Mouse (Mus musculus) small intestine, adult 10 weeks (tissue): ENCODE results near the gene Kcnj13. TPM values are rescaled to one million over a fixed set of nuclear protein-coding genes. Genes with fewer than 3 reads are reported as not detected.

Experiments
- polyA plus RNA-seq: library from polyadenylated mRNA; stranded (reverse); fragments of 350-450 nt; fragmentation: Illumina TruSeq; extraction: RNeasy Lipid Tissue Mini Kit (QIAGEN cat#74804); gene quantifications from one replicate; pipeline ENCODE4 v1.2.3, GENCODE M21; 2014; ENCODE audit warnings: low replicate concordance

Gene Kcnj13
- polyA plus RNA-seq, result 0.56 TPM

GRCm38 (mm10) chr1:87394594-87394993 lies at the start of gene Kcnj13:
TSS of gene Kcnj13 (minus strand) at chr1:87394729.

Other genes with a start within 250 kb of the Kcnj13 start
- gene Ecel1, start 238.2 kb downstream of the Kcnj13 start, polyA plus RNA-seq, result not detected
- gene Prss56, start 211.4 kb downstream of the Kcnj13 start, polyA plus RNA-seq, result not detected
- not detected for gene Chrnd, start 204.1 kb downstream of the Kcnj13 start, polyA plus RNA-seq
- gene Chrng, start 190.1 kb downstream of the Kcnj13 start, polyA plus RNA-seq, result not detected
- 24.5 TPM for gene Eif4e2, start 180.8 kb downstream of the Kcnj13 start, polyA plus RNA-seq
- gene Efhd1, start 130.4 kb downstream of the Kcnj13 start, polyA plus RNA-seq, result 2.2 TPM
- 76.6 TPM for gene Gigyf2, start 67.7 kb downstream of the Kcnj13 start, polyA plus RNA-seq
- not detected for gene Snorc, start 75.5 kb upstream of the Kcnj13 start, polyA plus RNA-seq
- 0.74 TPM for gene Neu2, start 115.2 kb upstream of the Kcnj13 start, polyA plus RNA-seq
- gene Ngef, start 179.1 kb upstream of the Kcnj13 start, polyA plus RNA-seq, result 0.59 TPM
- gene Inpp5d, start 225.6 kb upstream of the Kcnj13 start, polyA plus RNA-seq, result 1.6 TPM